Mouse (Mus musculus) monocyte, adult 5-6 weeks (primary cell): ENCODE results near the gene Rbp2. TPM values are rescaled to one million over a fixed set of nuclear protein-coding genes. Genes with fewer than 3 reads are reported as not detected.

Source experiments
- ATAC-seq: fragments of 153-309, 156-312 bp; replicated peaks from 2 replicates; pipeline ENCODE4 v1.8.0; 2017; ENCODE audit warnings: mild to moderate bottlenecking; ENCODE audit not compliant: low TSS enrichment, insufficient number of reproducible peaks, severe bottlenecking, poor library complexity, low FRiP score
- total RNA-seq: library from RNA; stranded (forward); fragments of 200-1000, 200-491, 200-594 nt; gene quantifications from 3 replicates; pipeline ENCODE4 v1.2.3, GENCODE M21; 2017

Rbp2 gene
- total RNA-seq, 1 experiment from 2014 or later, result not detected

GRCm38 (mm10) chr9:98507480-98507879, 21.6 kb downstream of the Rbp2 start:
- ATAC-seq, result no peak

GRCm38 (mm10) chr9:98510363-98511055, 24.6 kb downstream of the Rbp2 start:
- no peak for ATAC-seq

DNA sequence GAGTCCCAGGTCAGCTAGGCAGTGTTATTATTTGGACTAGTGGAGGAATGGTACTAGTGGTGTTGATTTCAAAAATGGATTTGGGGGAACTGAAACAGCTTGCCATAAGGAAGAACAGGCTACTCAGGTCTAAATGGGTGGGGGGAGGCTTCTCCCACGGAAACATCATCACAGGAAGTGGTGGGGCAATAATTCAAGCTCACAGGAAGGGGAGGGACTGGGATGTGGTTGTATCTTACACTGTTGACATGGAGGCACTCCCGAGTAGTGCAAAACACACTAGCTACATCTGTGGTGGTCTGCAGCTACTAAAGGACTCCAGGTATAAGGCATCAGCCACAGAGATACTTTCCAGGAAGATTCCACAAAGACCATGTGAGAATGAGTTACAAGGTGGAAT, 38.0 kb downstream of the Rbp2 start:
- ATAC-seq, result no peak

DNA sequence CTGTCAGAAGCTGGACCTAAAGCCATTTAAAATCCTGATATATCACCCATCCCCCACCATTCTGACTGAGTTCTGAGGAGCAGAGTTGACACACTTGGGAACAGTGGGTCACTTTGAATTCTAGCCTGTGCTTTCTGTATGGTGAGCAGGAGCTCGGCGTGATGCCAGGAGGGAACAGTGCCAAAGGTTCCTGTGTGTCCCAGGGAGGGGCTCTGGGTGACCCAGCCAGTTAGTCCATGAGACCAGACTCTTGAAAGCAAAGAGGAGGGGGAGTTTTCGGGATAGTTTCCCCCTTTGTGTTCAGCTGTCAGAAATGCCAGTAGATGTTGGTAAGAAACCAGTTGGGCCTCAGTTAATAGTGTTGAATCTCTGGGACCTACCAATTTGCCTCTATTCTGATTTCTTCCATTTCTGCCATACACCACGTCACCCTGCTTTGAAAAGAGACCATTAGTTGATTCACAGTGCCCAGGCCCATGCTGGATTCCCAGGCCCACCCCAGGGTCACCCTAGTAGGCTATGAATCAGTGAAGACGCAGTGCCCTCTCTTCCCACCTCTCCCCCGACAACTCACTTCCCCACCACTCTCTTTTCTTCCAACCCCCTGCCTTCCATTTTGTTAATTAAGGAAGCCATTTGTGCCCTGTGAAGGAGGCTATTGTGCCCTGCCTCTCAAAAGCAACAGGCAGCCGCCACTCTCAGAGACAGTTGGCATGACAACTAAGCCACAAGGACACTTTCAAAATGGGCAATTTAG, 39.0 kb downstream of the Rbp2 start:
- no peak for ATAC-seq

DNA sequence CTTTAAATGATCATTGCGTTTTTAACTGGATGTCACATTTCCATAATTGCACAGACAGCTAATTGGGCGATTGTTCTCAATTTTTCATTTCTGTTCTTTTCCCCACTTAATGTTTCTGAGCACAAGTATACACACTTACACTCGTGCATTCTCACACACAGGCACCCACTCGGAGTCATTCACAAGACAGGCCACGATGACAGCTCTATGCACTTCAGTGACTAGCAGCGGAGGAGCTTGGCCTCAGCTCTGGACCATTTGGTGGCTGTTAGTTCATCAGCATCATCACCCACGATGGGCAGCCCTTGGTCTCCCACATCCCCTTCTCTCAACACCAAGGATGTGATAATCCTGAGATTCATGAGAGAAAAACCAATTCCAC, 39.6 kb downstream of the Rbp2 start:
- ATAC-seq, result no peak

DNA sequence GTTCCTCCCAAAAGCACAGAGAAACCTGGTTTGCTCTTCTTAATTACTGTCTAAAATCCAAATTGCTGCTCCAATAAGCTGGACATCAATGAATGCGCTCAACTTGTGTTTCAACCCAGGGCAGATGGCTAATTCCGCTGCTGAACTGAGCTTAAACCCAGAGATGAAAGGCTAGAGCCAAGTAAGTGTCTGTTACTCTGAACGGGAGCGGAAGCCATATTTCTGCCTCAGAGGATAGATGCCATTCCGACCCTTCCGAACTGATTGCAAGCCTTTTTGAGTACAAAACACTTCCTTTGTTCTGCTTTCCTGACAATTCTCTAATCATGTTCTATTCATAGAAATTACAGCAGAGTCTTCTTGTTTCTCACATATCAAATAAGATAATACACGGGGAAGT, 41.3 kb downstream of the Rbp2 start:
- no peak for ATAC-seq

GRCm38 (mm10) chr9:98529776-98530175, 43.9 kb downstream of the Rbp2 start:
- ATAC-seq, result no peak

DNA sequence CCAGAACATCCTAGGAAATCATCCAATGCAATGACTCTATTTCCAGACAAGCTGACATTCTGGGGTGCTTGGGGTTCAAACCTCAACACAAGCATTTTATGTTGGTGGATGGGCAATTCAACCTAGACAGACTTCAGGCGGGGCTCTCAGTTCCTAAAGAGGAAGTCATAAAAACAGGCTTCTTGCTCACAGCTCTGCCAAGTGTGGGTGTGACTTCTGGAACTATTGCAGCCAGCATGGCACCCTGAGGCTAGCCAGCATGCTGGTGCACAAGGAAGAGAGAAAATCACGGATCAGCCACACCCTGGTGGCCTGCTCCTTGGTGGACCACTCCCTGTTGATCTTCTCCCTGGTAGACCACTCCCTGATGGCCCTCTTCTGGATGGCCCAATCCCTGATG, 45.1 kb downstream of the Rbp2 start:
- ATAC-seq, result no peak

DNA sequence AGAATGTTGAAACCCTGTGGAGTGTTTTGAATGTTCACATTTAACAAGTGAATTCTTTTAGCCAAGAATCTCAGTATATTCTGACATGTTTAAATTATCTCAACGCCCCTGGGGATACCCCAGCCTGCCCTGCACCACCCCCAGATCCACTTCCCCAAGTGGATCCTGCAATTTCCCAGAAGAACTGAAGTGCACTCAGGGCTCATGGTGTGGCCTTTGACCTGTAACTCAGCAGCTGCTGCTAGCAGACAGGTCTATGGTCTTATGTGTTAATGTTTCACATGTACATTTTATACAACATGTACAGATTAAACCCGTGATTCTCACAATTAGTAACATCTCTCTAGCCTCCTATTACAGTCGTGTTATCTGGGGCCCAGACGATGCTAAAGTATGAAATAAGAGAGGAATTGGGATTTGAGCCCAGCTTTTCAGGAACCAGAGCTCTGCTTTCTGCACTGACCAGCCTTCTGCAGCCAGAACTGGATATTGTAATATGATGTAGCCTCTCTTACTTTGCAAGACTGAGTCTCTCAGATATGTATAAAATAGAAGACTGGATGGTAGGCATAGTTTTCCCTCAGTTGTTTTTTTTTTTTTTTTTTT, 48.9 kb downstream of the Rbp2 start:
- no peak for ATAC-seq

- no peak for ATAC-seq
Observed at GRCm38 (mm10) chr9:98535763-98536162, 49.8 kb downstream of the Rbp2 start.

DNA sequence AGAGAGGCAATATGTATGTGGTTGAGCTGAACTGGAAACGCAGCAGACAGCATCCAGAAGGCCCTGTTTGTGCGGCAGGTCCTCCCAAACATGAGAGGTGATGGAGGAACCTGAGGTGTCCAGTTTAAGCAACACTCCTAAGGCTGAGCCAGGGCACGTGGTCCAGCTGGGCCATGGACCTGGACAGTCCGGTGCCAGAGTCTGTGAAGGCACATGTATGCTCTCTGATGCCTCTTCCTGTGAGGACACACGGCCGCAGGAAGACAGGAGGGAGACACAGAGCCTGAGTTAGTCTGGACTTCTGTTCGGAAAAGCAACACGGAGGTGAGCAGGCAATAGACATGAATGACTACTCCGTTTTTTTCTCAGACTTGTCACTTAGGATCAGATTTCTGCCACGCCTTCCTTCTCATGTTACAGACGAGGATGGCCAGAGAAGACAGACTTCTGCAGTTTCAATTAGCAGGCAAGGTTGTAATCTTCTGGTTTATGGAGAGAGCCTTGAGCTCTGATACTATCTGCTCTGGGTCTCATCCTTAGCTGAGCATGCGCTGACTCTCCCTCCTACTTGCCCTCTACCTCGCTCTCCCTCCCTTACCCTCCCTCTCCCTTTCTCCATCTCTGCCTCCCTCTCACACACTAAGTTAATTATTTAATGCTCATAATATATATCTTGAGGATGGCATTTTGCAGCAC, 52.2 kb downstream of the Rbp2 start:
- ATAC-seq, result no peak

DNA sequence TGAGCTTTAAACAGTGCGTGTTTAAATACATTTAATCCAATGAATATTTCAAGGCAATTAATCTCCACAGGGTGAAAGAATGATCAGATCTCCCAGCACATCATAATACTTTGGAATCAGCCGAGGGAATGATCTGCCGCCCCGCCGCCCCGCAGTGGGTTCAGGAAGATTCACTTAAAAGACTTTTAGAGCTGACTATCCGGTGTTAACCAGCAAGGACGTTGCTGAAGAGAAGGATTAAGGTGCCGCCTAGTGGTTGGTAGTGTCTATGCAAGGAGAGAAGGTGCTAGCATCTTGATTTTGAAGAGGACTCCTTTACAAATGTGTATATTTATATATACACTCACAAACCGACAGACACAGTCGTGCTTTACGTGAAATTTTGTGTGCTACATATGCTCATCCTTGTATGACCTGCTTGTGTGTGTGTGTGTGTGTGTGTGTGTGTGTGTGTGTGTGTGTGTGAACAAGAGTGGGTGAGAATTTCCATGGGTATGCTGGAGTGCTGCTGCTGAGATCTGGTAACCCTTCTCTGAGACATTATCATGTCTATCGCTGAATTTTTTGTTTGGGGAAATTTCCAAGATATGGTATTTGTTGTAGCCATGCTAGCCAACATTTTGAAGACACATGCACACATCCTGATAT, 52.9 kb downstream of the Rbp2 start:
- ATAC-seq, result no peak

- no peak for ATAC-seq
Observed at GRCm38 (mm10) chr9:98544042-98544441, 58.1 kb downstream of the Rbp2 start.

Other genes starting within 250 kb of the Rbp2 start
- 5.2 to 8.6 TPM (median 7.2 TPM) in 3 replicates for gene Nmnat3, start 198.7 kb upstream of the Rbp2 start, total RNA-seq
- not detected in 3 replicates for gene Rbp1, start 63.2 kb upstream of the Rbp2 start, total RNA-seq
- 148 to 168 TPM (median 150 TPM) in 3 replicates for gene Copb2, start 77.6 kb downstream of the Rbp2 start, total RNA-seq
- 12.7 to 28.8 TPM (median 27.6 TPM) in 3 replicates for gene Mrps22, start 115.5 kb downstream of the Rbp2 start, total RNA-seq